Mouse (Mus musculus): ENCODE measurements around the gene Cxcr4.
"Not testable (repeated sequence)": the region's sequence is repeated elsewhere in the genome, so short reads cannot be mapped to it uniquely, and the experiment has no call there.

Gene Cxcr4

DNA sequence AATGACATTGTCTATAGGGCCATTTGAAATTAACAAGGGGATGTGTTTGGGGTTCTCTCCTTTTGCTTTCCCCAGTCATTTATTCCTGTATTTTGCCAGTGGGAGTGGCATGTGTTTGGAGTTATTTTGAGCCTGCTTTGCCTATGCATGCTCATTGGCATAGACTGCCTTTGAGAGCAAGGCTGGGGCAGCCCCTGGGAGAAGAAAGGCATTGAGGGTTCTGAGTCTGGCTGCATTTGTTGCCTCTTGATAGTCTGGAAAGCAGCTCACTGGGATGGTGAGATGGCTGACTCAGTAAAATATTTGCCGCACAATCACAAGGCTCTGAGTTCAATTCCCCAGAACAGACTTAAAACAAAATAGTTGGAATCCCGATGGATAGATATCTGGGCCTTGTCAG lies 8.5 kb upstream of the Cxcr4 start:
- no peak for DNase-seq (ENCODE audit: low spot score)

DNA sequence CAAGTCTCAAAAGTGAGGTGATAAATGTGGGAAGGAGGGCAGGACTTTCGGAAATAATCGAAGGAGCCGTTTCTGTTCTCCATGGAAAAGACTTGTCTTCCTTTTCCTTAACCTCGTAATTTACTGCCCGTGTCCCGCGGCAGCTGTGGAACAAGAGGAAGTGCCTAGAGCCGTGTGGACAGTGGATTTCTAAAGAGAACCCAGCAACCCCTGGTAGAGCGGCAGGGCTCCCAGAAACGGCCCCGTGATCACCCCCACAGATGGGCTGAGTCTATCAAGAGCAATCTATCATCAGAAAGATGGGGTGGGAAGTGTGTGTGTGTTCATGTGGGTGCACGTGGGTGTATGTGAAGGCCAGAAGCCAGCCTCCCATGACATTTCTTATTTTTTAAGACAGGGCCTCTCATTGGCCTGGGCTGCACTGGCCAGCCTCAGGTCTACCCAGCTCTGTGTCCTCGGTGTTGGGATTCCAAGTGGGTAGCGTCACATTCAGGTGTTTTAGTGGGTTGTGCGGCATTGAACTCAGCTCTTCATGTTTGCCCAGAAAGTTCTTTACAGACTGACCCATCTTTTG lies 5.2 kb upstream of the Cxcr4 start:
- no peak for DNase-seq (ENCODE audit: low spot score)

DNA sequence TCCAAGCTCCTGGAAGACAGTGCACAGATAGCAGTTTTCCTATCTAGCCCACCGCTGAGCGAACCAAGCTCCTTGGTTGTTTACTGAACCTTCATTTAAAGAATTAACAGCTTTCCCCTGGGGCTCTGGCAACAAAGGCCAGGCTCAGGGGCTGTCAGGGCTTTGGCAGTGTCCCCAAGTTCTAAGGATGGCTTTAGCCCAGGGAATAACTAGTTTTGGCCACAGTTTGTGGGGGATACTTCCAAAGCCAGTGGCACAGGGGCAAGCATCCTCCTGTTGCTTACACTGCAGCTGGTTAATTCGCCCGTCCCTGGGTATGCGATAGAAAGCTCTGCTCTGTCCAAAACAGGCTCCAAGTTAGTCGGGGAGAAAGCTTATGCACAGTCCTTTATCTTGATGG lies 3.4 kb upstream of the Cxcr4 start:
- DNase-seq (ENCODE audit: low spot score) = no peak

DNA sequence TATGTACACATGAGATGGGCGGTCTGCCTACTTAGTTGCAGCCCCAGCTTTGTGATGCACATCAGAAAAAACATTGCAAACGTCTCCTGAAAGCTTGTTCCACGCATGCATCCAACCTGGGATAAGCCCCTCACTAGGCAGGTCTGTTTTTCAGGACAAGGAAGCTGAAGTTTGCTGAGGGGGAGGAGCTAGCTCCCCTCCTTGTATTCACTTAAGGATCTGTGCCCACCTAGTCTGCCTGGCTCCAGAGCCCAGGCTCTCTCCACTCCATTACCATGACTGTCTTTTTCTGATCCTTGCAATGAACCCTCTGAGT lies 3.0 kb upstream of the Cxcr4 start:
- DNase-seq (ENCODE audit: low spot score) = no peak

DNA sequence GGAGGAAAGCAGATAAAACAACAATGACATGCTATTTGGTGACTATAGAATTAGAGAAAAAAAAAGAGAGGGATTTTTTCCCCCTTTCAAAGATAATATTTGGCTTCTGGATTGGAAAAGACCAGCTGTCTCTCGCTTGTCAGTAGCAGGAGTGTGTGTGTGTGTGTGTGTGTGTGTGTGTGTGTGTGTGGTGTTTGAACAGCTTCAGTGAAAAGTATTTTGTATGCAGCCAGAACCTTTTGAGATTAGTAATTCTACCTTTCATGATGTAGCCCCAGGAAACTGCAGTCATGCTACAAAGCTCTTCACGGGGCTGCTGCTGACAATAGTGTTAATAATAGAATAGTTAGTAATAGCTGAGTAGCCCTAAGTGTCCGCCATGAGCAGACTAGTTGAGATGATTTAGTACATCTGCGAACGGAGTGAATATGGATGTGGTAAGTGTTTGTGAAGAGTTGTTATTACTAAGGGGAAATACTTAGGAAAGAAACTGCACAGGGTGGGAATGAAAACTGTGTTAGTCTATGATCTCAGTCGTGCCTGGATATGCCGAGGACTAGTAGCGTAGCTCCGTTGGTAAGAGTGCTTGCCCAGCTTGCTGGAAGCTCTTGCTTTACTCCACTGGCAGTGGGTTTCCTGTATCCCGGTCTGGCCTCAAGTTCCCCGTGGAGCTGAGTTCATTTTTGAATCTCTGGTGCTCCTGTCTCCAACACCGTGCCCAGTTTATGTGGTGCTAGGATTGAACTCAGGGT lies 2.4 kb upstream of the Cxcr4 start:
- no peak for DNase-seq (ENCODE audit: low spot score)

GRCm38 (mm10) chr1:128592961-128593501 lies 938 bp upstream of the Cxcr4 start:
- peak; percentile 26 for DNase-seq (ENCODE audit: low spot score)

DNA sequence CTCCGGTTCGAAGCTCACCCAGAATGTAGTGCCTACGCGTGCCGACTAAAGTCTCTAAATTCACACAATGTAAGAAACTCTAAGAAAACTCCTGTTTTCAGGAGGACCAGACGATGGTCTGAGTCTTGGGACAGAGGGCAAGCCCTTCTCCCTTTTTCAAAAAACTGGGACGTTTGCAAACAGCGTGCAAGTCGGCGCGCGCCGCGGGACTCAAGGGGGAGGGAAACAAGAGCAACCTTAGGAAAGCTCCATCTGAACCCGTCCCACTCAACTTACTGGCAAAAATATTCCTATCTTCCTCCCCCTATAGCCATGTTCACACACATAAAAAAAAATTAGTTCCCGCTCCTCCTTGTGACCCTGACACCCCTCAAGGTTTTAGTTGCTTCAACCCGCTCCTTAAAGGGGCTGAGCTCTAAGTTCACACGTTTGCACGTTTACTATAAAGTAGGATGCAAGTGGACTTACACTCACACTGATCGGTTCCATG lies 327 bp downstream of the Cxcr4 start:
- DNase-seq (ENCODE audit: low spot score) = peak; percentile 26

DNA sequence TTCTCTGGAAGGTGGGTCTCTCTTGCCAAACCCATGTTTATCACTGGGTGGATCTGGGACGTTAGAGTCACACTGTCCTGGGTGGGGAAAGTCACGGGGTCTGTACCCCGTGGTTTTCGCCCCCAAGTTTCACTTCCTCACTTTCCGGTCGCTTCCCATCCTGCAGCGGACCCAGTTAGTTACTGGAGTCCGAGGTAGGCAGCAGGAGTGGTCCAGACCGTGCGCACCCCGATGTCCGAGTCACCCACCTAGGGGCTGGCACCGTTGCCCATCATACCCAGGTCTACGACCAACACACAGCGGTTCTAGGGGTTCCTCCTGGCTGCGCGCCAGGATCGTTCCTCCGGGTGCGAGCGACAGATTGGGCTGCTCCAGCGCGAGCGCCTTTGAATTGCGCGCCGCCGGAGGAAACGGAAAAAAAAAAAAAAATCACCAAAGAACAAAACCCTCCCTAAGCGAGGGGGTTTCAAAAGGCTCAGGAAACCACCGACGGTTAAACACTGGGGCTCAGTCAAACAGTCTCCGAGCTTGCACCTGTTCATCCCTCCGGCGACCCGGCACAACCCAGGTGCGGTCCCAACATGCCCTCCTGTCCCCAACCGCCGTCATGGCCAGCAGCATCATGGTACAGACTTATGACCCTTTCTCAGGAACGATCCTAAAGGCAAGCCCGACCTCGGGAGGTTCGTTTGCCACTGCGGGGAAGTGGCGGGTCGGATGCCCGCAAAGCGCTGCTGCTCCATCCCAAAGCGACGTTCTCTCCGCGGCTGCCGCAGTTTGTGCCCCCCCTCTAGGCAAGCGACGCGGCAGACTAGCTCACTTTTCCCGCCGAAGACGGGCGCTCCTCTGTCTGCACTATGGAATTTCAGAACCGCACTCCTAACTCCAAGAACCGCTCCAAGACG lies 1.0 kb downstream of the Cxcr4 start:
- DNase-seq (ENCODE audit: low spot score) = peak; percentile 28

DNA sequence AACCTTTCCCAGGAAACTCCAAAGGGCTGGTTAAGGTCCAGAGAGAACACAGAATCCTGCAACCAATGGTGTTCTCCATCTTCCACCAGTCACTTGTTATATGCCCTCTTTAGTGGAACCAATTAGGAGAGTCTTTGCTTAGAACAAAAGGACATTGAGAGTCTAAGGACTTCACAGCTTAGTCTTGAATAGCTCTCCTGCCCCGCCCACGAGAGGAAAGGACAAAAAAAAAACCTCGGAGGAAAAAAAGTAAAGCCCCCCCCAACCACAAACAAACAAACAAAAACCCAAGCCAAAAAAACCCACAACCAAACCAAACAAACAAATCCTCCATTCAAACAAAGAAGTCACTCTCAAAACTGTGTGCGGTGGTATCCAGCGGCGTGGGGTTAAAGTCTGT lies 2.1 kb downstream of the Cxcr4 start:
- DNase-seq (ENCODE audit: low spot score) = no peak

DNA sequence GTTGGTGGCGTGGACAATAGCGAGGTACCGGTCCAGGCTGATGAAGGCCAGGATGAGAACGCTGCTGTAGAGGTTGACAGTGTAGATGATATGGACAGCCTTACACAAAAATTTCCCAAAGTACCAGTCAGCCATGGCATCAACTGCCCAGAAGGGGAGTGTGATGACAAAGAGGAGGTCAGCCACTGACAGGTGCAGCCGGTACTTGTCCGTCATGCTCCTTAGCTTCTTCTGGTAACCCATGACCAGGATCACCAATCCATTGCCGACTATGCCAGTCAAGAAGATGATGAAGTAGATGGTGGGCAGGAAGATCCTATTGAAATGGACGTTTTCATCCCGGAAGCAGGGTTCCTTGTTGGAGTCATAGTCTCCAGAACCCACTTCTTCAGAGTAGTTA lies 2.6 kb downstream of the Cxcr4 start:
- no peak for DNase-seq (ENCODE audit: low spot score)

DNA sequence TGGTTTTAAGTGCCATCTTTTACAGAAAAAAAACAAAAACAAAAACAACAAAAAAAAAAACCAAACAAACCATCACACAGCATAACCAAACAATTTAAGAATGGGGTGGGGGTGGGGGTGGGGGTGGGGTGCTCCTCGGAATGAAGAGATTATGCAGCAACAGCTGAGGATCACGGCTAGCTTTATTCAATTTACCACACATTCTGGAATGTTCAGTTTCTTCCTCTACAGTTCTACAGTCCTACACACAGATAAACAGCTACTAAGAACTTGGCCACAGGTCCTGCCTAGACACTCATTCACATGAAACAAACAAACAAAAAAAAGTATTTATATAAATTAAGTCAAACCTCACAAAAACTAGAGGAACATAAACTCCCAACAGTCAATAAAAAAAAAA lies 3.8 kb downstream of the Cxcr4 start:
- no peak for DNase-seq (ENCODE audit: low spot score)

DNA sequence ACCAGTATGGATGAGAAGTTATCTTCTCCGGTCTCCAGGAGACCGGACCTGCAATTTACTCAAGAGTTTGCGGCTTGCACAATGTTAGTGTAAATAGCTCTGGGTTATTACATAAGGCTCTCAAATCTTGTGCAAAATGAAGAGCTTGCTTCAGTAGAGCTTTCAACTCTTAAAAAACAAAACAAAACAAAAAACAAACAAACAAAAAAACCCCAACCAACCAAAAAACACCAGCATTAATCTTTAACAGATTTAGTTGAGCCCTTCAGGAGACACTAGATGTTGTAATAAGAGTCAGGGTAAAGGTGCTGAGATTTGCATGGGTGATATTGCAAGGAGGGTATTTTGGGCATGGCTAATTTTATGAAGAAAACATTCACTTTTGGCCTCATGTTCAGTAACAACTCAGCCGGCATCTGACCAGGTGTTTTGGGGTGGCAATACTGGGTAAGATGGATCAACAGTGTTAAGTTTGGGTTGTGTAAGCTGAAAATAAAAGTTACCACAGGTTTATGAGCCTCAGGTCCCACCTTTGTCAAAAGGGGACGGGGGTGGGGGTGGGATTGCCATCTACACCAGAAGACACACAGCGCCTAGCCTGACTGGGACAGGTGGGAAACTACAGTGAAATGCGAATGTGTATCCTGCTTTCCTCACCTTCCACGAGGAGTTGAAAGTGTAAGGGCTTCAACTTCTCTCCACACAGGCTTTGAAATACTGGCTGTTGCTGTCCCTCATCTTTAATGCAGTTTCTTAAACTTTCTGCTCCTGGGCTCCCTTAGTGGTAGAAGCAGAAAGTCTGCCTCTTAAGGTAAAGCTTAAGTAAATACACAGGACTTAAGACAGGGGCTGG lies 4.9 kb downstream of the Cxcr4 start:
- no peak for DNase-seq (ENCODE audit: low spot score)

DNA sequence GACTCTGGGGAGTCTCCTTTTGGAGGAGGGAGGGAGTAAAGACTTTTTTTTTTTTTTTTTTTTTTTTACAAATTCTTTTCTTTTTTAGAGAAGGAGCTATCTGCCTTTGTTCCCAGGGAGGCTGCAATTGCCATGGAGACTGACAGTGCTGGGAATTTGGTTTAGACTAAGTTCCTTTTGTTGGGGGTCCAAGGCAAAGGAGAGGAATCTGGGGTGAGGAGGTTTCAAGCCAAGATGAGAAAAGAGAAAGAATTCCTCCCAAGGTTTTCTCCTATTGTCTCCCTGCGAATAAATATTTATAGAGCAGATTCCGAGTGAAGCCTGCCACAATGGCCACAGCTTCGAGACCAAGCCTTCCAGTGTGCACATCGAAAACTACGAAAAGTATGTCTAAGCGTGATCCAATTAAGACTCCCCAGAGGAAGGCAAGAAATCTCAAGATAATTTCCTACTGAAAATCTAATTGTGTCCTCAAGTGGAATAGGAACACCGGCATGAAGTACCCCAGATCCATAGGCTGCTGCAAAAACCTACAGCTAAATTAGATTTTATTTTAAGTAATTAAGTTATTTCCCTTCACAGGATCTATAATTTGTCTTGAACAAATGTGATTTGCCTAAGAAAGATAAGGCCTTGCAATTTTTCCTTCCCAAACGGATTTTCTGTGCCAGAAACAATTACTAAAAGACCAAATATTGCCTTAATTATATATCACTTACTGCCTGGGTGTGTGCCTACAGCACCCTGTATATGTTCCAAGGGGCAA lies 5.7 kb downstream of the Cxcr4 start:
- no peak for DNase-seq (ENCODE audit: low spot score)

DNA sequence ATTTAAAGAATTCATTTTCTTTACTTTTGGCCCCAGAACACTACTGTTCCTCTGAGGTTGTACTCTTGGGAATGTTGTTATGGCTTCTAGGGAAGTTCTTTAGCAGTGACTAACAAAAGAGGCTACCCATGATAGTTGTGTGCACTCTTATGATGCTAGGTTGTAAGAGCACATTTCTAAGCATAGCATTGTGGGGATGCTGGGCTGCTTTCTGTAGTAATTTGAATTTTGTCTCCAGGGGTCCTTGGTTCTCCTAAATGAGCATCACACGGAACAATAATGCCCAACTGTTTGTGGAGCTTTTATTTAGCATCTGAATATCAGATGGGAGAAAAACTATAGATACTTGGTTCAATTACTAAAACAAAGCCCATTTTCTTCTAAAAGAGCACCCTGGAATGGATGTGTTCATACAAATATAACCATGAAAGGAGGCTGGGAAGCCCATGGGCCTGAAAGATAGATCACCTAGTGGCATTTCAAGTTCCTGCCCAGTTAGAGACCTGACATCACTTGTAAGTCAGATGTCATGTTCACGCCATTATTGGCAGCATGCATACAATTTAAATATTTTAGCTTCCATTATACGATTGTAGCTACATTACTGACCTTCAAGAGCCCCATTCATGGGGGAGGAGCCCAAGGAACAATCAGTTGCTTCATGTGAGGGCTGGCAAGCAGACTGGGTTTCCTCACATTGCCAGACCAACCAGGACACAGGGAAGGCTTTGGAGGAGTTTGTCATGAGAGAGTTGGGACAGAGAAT lies 6.5 kb downstream of the Cxcr4 start:
- no peak for DNase-seq (ENCODE audit: low spot score)

GRCm38 (mm10) chr1:128584716-128585115 lies 7.4 kb downstream of the Cxcr4 start:
- DNase-seq (ENCODE audit: low spot score) = not testable (repeated sequence)

DNA sequence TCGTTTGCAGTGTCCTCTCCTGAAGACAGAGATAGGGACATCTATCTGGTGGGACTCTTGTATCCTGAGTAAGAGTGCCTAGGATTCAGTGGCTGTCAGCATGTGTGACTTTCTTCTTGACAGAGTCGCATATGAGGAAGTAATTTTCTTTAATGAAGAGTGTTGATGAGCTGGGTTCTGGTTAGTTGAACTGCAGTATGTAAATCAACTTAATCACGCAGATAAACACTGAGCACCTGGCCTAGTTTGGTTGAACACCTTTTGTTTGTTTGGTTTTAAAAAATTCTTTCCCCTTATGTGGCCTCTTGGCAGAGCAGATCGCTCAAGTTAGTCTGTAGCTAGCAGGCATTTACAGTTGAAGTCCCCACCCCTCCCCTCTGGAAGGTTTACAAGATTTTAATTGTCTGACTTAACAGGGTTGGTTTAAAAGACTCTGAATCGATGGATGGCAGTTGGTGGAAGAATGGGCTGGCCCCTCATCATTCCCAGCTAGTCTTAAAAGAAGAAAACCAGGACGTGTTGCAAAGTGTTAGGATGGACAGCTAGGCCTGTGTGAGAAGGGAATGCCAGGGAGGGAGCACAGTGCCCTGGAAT lies 8.7 kb downstream of the Cxcr4 start:
- no peak for DNase-seq (ENCODE audit: low spot score)

DNA sequence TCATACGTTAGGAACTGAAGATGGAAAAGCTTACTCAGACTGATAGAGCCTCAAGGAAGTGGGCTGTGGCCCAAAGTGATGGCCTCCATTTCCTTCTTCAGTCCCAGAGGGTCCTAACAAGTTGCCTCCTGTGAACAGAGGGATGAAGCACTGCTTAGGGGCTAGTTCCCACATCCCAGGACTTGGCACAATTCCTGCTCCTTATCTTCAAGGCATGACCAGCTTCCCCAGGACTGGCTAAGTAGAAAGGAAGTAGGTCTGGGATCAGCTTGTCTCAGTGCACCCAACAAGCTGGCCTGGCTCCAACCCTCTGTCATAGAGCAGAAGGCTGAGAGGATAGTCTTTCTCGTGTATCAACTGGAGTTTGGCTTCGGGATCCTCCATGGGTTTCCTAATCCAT lies 11.8 kb downstream of the Cxcr4 start:
- DNase-seq (ENCODE audit: low spot score) = no peak

DNA sequence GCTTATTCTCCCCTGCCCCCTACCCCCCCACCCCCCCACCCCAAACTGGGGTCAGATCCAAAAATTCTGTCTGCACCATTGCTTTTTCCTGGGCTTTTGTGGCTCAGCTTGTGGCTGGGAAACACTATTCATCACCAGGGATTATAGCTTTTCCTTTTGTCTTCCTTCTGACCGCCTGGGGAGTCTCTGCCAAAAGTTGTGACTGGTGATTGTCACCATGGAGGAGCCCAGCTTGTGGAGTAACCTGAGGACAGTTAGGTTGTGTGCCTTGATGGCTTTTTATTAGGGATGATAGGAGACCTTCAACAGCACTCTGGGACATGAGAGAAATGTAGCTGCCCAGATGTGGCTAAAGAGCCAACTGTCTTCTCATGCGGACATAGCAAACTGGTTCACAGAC lies 13.6 kb downstream of the Cxcr4 start:
- no peak for DNase-seq (ENCODE audit: low spot score)

DNA sequence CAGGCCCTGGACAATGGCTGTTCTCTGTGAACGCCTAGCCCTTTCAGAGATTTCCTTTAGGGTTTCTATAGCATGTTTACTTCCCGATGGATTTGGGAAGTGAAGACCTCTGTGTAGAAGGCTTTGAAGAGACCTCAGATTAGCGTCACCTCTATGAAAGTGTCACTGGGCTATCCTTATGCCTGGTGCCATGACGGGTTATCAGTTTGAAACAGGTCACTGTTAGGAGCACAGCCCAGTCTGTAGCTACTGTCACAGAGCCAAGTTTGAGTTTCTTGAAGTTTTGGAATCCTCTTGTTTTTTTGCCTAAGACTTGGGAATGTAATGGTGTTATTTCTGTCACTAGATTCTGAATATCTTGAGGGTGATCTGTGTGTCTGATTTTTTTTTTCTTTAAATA lies 17.0 kb downstream of the Cxcr4 start:
- DNase-seq (ENCODE audit: low spot score) = no peak

- DNase-seq (ENCODE audit: low spot score) = no peak
These were observed 21.1 kb downstream of the Cxcr4 start for GRCm38 (mm10) chr1:128571033-128571432.

Measured in ovary, postnatal 36 days (tissue).